Mouse (Mus musculus): Measurements from ENCODE around the gene Il1a.
A peak's percentile ranks its signal among the peaks of the same experiment; 100 is the strongest.

Gene Il1a

GRCm38 (mm10) chr2:129265316-129265715 lies 44.5 kb downstream of the Il1a start:
- no peak for DNase-seq (ENCODE audit: low spot score in 2 of 2)

GRCm38 (mm10) chr2:129263073-129263472 lies 46.7 kb downstream of the Il1a start:
- DNase-seq (ENCODE audit: low spot score in 2 of 2) = no peak

GRCm38 (mm10) chr2:129261151-129261794 lies 48.5 kb downstream of the Il1a start:
- DNase-seq (ENCODE audit: low spot score in 2 of 2) = no peak

- DNase-seq (ENCODE audit: low spot score in 2 of 2) = no peak
Measured at GRCm38 (mm10) chr2:129260646-129261045, 49.1 kb downstream of the Il1a start.

GRCm38 (mm10) chr2:129258475-129259211 lies 51.1 kb downstream of the Il1a start:
- peak; percentile 29 to 58 for DNase-seq (ENCODE audit: low spot score in 2 of 2)

- DNase-seq (ENCODE audit: low spot score in 2 of 2) = no peak
Measured at GRCm38 (mm10) chr2:129258056-129258455, 51.7 kb downstream of the Il1a start.

- DNase-seq (ENCODE audit: low spot score in 2 of 2) = no peak
Measured at GRCm38 (mm10) chr2:129256006-129256405, 53.8 kb downstream of the Il1a start.

- DNase-seq (ENCODE audit: low spot score in 2 of 2) = no peak
Measured at GRCm38 (mm10) chr2:129254076-129254475, 55.7 kb downstream of the Il1a start.

- no peak for DNase-seq (ENCODE audit: low spot score in 2 of 2)
Measured at GRCm38 (mm10) chr2:129253631-129253970, 56.2 kb downstream of the Il1a start.

- no peak for DNase-seq (ENCODE audit: low spot score in 2 of 2)
Measured at GRCm38 (mm10) chr2:129252836-129253630, 56.7 kb downstream of the Il1a start.
